Mouse (Mus musculus) liver, postnatal 0 days (tissue): ENCODE measurements at regions not wholly inside any gene's neighbourhood (a gene's known extent, or its start where the extent isn't known, plus 50 kb on each side); places are given as distances from the start of the nearest gene placed in this dataset.

Source experiments
- CTCF ChIP-seq: sonication (generic); IDR thresholded peaks from 2 replicates; pipeline ENCODE4 v1.5.1; 2016; ENCODE audit warnings: antibody characterized with exemption, low read depth
- EP300 ChIP-seq: IDR thresholded peaks from 2 replicates; pipeline ENCODE4 v1.6.1; 2016; ENCODE audit warnings: antibody characterized with exemption, low read depth, mild to moderate bottlenecking

- TF ChIP-seq CTCF (no peak), EP300 (no peak)
Observed at GRCm38 (mm10) chr12:21512736-21513135, 95.3 kb upstream of the Ywhaq start.
